Mouse (Mus musculus) limb, embryonic 13.5 days (tissue): ENCODE results near the gene Prkca. TPM values are rescaled to one million over a fixed set of nuclear protein-coding genes. Genes with fewer than 3 reads are reported as not detected.

Experiments
- ATAC-seq: fragments of 200-750 bp; cut with Nextera tagmentation; 2 replicates; pipeline ENCODE4 v1.8.0; 2017; ENCODE audit warnings: low read depth, moderate number of reproducible peaks, moderate TSS enrichment; ENCODE audit not compliant: low FRiP score
- H3K27ac ChIP-seq: fragments of 300-500 bp; sonication (generic); 2 replicates; pipeline ENCODE4 v1.5.1; 2015; ENCODE audit warnings: inconsistent platforms, mild to moderate bottlenecking, moderate library complexity
- H3K27me3 ChIP-seq: fragments of 300-500 bp; sonication (generic); 2 replicates; pipeline ENCODE4 v1.6.1; 2015; ENCODE audit warnings: mild to moderate bottlenecking, inconsistent platforms
- H3K36me3 ChIP-seq: fragments of 300-500 bp; sonication (generic); 2 replicates; pipeline ENCODE4 v1.6.1; 2015; ENCODE audit warnings: inconsistent platforms, mild to moderate bottlenecking, moderate library complexity
- H3K4me1 ChIP-seq: fragments of 300-500 bp; sonication (generic); 2 replicates; pipeline ENCODE4 v1.6.1; 2015; ENCODE audit warnings: inconsistent platforms
- H3K4me2 ChIP-seq: fragments of 300-500 bp; sonication (generic); replicated peaks from 2 replicates; pipeline ENCODE4 v1.6.1; 2015; ENCODE audit warnings: inconsistent platforms, mild to moderate bottlenecking, moderate library complexity
- H3K4me3 ChIP-seq: fragments of 300-500 bp; sonication (generic); 2 replicates; pipeline ENCODE4 v1.5.1; 2015; ENCODE audit warnings: moderate library complexity, mild to moderate bottlenecking, inconsistent platforms
- H3K9ac ChIP-seq: fragments of 300-500 bp; sonication (generic); 2 replicates; pipeline ENCODE4 v1.6.1; 2015; ENCODE audit warnings: mild to moderate bottlenecking, inconsistent platforms
- H3K9me3 ChIP-seq: fragments of 300-500 bp; sonication (generic); 2 replicates; pipeline ENCODE4 v1.6.1; 2016; ENCODE audit warnings: inconsistent platforms
- WGBS: fragments of 180-500 bp; shearing (Covaris S2); methylation state at CpG from one replicate; pipeline ENCODE4 v1.1.7; 2015; 5-methylcytosine and 5-hydroxymethylcytosine counted together
- polyA plus RNA-seq: library from polyadenylated mRNA; unstranded; fragments of >200 nt; fragmentation: Nextera tagmentation; extraction: Ambion mirVana; gene quantifications from 2 replicates; pipeline ENCODE4 v1.2.1, GENCODE M21; 2015

Prkca gene
- polyA plus RNA-seq, 1 experiment from 2014 or later = 7.2 TPM

DNA sequence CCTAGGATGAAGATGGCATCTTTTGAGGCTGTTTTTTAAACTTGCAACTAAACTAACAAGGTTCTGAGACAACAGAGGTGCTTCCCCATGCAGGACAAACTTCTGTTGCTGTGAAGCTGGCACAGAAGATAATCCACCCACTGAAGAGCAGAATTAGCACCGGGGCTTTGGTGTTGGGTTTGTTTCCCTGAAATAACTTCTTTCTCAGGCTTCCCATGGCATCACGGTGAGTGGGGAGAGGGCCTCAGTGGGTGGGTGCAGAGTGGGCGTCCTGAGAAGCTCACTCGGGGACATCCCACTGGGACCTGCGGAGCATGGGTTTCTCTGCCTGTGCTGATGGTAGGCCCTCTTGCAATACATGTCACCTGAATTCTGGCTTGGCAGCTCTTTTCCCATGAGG is 161.3 kb downstream of the Prkca start:
- Histone ChIP-seq H3K4me3 (no peak overlapping the region), H3K27me3 (no peaks in the 10 kb centered on the region), H3K4me1 (no peaks in the 10 kb centered on the region), H3K36me3 (no peaks in the 10 kb centered on the region), H3K4me2 (no peak overlapping the region), H3K9ac (no peak overlapping the region), H3K27ac (no peak overlapping the region), H3K9me3 (no peaks in the 10 kb centered on the region)
- WGBS = 92% methylated on average over 5 of the region's 5 CpGs
- ATAC-seq = no peak

DNA sequence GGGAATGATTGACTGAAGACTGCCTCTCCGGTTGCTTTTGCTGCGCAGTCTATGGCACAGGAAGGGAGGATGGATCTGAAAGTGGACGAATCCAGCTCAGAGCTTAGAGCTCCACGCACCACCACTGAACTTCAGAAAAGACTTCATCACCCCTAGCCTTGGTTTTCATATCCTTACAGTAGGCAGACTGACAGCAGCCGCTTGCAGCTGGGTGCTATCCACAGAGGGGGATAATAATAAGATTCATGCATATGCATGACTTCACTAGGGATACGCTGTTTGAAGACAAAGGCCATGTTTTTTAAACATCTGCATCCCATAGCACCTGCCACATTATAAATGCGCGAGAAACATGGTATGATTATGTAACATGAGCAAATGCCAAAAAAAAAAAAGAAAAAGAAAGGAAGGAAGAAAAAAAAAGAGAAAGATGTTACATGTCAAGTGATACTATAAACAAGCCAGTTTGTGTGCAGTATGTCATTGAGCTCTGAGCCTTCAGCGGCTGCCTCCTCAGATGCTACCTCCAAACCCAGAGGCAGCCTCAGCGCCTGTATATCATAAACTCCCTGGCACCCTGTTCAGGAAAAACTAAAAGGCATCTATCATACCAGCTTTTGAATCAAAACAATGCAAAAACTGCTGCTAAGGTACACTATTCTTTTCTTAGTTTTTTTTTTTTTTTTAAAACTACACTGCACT is 162.6 kb downstream of the Prkca start:
- H3K4me3 ChIP-seq = no peak overlapping the region
- no peaks in the 10 kb centered on the region for H3K4me1 ChIP-seq
- no peaks in the 10 kb centered on the region for H3K36me3 ChIP-seq
- H3K4me2 ChIP-seq = no peak overlapping the region
- no peak overlapping the region for H3K27ac ChIP-seq
- H3K9me3 ChIP-seq = no peaks in the 10 kb centered on the region
- no peak overlapping the region for H3K9ac ChIP-seq
- H3K27me3 ChIP-seq = no peaks in the 10 kb centered on the region
- no peak for ATAC-seq
- WGBS = 87% methylated on average over 10 of the region's 10 CpGs

GRCm38 (mm10) chr11:108178802-108179201 is 164.9 kb downstream of the Prkca start:
- no peaks in the 10 kb centered on the region for H3K27me3 ChIP-seq
- WGBS = 69% methylated on average over 5 of the region's 5 CpGs
- no peak for ATAC-seq
- H3K4me2 ChIP-seq = no peak overlapping the region
- H3K4me1 ChIP-seq = no peaks in the 10 kb centered on the region
- no peak overlapping the region for H3K4me3 ChIP-seq
- H3K36me3 ChIP-seq = no peaks in the 10 kb centered on the region
- H3K9ac ChIP-seq = no peak overlapping the region
- H3K27ac ChIP-seq = no peak overlapping the region
- H3K9me3 ChIP-seq = no peaks in the 10 kb centered on the region

DNA sequence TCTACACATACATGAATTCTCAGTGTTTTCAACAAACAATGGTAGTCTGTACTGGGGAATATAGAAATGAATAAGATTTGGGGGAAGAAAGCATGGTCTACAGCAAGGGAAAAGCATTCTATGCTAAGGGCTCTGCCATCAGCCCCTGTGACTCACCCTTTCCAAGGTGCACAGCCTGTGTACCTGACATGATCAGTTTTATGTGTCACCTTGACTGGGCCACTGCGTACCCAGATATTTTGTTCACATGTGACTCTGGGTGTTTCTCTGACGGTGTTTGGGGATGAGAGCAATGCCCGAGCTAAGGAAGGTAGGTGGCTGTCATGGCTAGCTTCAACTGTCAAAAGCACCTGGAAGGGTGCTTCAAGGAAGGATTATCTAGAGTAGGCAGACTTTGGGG is 165.5 kb downstream of the Prkca start:
- Histone ChIP-seq H3K27me3 (no peaks in the 10 kb centered on the region), H3K4me2 (no peak overlapping the region), H3K4me1 (no peaks in the 10 kb centered on the region), H3K36me3 (no peaks in the 10 kb centered on the region), H3K4me3 (no peak overlapping the region), H3K9me3 (no peaks in the 10 kb centered on the region), H3K27ac (no peak overlapping the region), H3K9ac (no peak overlapping the region)
- no peak for ATAC-seq
- 87% methylated on average over 3 of the region's 3 CpGs for WGBS

DNA sequence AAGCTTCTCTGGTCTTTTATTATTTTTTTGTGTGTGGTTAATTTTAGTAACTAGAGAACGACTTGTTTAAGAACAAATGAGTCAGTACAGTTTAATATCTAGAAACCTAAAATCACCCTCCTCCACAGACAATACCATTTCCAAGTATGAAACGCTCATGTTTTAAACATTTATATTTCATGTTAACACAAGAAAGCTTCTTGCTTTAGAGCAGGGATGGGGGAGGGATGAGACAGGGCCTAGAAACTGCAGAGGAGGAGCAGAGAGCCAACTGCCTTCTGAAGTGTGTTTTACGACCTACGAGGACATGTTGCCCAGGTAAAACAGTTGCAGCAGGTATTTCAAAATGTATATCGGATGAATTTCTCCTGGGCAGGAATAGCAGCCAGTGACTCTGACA is 167.0 kb downstream of the Prkca start:
- 84% methylated on average over 5 of the region's 5 CpGs for WGBS

GRCm38 (mm10) chr11:108171917-108172316 is 171.8 kb downstream of the Prkca start:
- no peaks in the 10 kb centered on the region for H3K36me3 ChIP-seq
- ATAC-seq = no peak
- no peak overlapping the region for H3K9ac ChIP-seq
- H3K4me3 ChIP-seq = no peak overlapping the region
- H3K4me1 ChIP-seq = no peaks in the 10 kb centered on the region
- H3K9me3 ChIP-seq = peaks cover 3% of the 10 kb centered on the region; the same call in 1 of the 2 replicates
- H3K27me3 ChIP-seq = no peaks in the 10 kb centered on the region
- H3K27ac ChIP-seq = no peak overlapping the region
- H3K4me2 ChIP-seq = no peak overlapping the region
- WGBS = 91% methylated on average over 5 of the region's 5 CpGs

More for the DNA sequence above, 167.0 kb downstream of the Prkca start:
- Histone ChIP-seq H3K4me3 (no peak overlapping the region), H3K4me1 (no peaks in the 10 kb centered on the region), H3K36me3 (no peaks in the 10 kb centered on the region), H3K9ac (no peak overlapping the region; the same call in 1 of the 2 replicates), H3K27me3 (no peaks in the 10 kb centered on the region), H3K9me3 (no peaks in the 10 kb centered on the region), H3K4me2 (no peak overlapping the region), H3K27ac (no peak overlapping the region)
- no peak for ATAC-seq

GRCm38 (mm10) chr11:108171260-108171659 is 172.5 kb downstream of the Prkca start:
- H3K4me3 ChIP-seq = no peak overlapping the region
- 95% methylated on average over 6 of the region's 6 CpGs for WGBS
- H3K9ac ChIP-seq = no peak overlapping the region
- H3K9me3 ChIP-seq = peaks cover 3% of the 10 kb centered on the region; the same call in 1 of the 2 replicates
- H3K27ac ChIP-seq = no peak overlapping the region
- no peaks in the 10 kb centered on the region for H3K27me3 ChIP-seq
- H3K4me2 ChIP-seq = no peak overlapping the region
- H3K36me3 ChIP-seq = no peaks in the 10 kb centered on the region
- H3K4me1 ChIP-seq = no peaks in the 10 kb centered on the region
- no peak for ATAC-seq

DNA sequence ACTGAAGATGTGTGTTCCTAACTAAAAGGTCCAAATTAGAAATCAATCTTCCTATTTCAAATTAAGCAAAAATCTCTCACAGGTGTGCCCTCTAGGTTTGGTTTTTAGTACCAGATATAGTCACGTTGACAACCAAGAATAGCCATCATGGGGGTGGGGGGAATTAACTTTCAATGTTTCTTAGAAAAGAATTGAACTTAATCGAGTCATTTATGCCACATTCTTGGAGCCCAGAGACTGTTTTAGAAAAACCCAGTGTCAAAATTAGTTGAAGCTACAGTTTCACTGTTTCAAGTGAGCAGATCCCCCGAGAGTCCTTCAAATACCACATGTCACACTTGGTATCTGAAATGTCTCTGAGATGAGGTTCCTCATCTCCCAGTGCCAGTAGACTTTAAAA is 173.6 kb downstream of the Prkca start:
- Histone ChIP-seq H3K4me2 (no peak overlapping the region), H3K4me1 (peaks cover 6% of the 10 kb centered on the region; the same call in 1 of the 2 replicates), H3K27me3 (no peaks in the 10 kb centered on the region), H3K4me3 (no peak overlapping the region), H3K9ac (no peak overlapping the region), H3K9me3 (peaks cover 3% of the 10 kb centered on the region; the same call in 1 of the 2 replicates), H3K27ac (no peak overlapping the region), H3K36me3 (no peaks in the 10 kb centered on the region)
- 84% methylated on average over 3 of the region's 3 CpGs for WGBS
- ATAC-seq = no peak

DNA sequence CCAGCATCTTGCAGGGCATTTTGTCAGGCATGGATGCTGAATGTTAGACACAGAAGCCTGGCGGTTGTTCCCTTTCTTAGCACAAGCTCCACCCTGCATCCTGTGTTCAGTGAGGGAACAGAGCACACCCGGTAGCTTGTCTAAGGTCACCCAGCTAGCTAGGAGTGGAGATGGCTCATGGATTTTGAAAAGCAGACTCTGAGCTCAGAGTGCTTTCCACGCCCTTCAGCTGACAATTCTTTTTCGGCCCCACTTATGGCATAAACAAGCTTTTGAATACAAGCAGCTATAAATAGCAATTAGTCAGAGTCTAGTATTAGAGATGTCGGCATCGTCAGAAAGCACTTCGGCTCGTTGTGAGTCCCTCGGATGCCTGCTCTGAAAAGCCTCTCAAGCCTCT is 178.0 kb downstream of the Prkca start:
- no peak for ATAC-seq
- Histone ChIP-seq H3K9ac (no peak overlapping the region), H3K9me3 (peaks cover 3% of the 10 kb centered on the region; the same call in 1 of the 2 replicates), H3K36me3 (no peaks in the 10 kb centered on the region), H3K4me1 (peaks cover 6% of the 10 kb centered on the region; the same call in 1 of the 2 replicates), H3K4me3 (no peak overlapping the region), H3K27me3 (no peaks in the 10 kb centered on the region), H3K4me2 (no peak overlapping the region), H3K27ac (no peak overlapping the region)
- WGBS = 72% methylated on average over 9 of the region's 9 CpGs

GRCm38 (mm10) chr11:108162639-108163038 is 181.1 kb downstream of the Prkca start:
- Histone ChIP-seq H3K4me2 (no peak overlapping the region), H3K4me3 (no peak overlapping the region), H3K9me3 (peaks cover 7% of the 10 kb centered on the region; the same call in 1 of the 2 replicates), H3K9ac (no peak overlapping the region), H3K27me3 (no peaks in the 10 kb centered on the region), H3K27ac (no peak overlapping the region), H3K4me1 (peaks cover 6% of the 10 kb centered on the region; the same call in 1 of the 2 replicates), H3K36me3 (0 out of 2 replicates have a peak, but pooled peaks cover 4% of the 10 kb centered on the region)
- ATAC-seq = no peak
- 95% methylated on average over 1 of the region's 1 CpGs for WGBS

GRCm38 (mm10) chr11:108162110-108162509 is 181.6 kb downstream of the Prkca start:
- whole genome bisulfite sequencing = 53% methylated on average over 4 of the region's 4 CpGs
- Histone ChIP-seq H3K4me1 (peaks cover 6% of the 10 kb centered on the region; the same call in 1 of the 2 replicates), H3K36me3 (0 out of 2 replicates have a peak, but pooled peaks cover 4% of the 10 kb centered on the region), H3K4me2 (no peak overlapping the region), H3K4me3 (no peak overlapping the region), H3K27ac (no peak overlapping the region), H3K9ac (no peak overlapping the region), H3K9me3 (peaks cover 7% of the 10 kb centered on the region; the same call in 1 of the 2 replicates), H3K27me3 (no peaks in the 10 kb centered on the region)
- ATAC-seq = no peak

DNA sequence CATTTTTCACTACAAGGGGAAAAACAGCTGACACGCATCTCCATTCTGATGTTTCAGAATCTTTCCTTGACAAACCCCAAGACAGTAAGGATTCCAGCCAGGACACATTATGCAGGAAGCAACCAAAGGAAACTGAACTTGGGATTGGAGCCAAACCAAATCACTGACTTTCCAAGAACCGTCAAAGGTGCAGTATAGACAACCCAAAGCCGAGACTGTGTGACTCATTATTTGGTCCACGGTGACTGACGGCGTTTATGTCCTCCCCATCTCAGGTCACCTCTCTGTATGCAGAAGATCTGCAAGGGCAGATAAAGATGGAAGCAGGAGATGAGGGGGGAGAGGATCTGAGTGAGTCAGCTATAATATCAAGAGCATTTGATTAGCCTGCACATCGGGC is 183.7 kb downstream of the Prkca start:
- no peak for ATAC-seq
- Histone ChIP-seq H3K4me3 (no peak overlapping the region), H3K4me1 (no peaks in the 10 kb centered on the region), H3K27me3 (no peaks in the 10 kb centered on the region), H3K9ac (no peak overlapping the region), H3K4me2 (no peak overlapping the region), H3K27ac (no peak overlapping the region), H3K36me3 (0 out of 2 replicates have a peak, but pooled peaks cover 4% of the 10 kb centered on the region), H3K9me3 (peaks cover 7% of the 10 kb centered on the region; the same call in 1 of the 2 replicates)
- WGBS = 87% methylated on average over 7 of the region's 7 CpGs
